Mouse (Mus musculus): ENCODE data around the gene Epb41. TPM values are rescaled to one million over a fixed set of nuclear protein-coding genes. Genes with fewer than 3 reads are reported as not detected.

Gene Epb41
- polyA plus RNA-seq, 1 experiment from 2014 or later = 69.9 TPM

- H3K9me3 ChIP-seq (replicated peaks; ENCODE audit: control insufficient read depth, low read length) = no peaks in the 10 kb centered on the region
- H3K27me3 ChIP-seq (replicated peaks; ENCODE audit: control insufficient read depth, insufficient read depth, low read length) = no peaks in the 10 kb centered on the region
- no peak overlapping the region for H3K4me3 ChIP-seq (ENCODE audit: low read depth, low read length)
- ATAC-seq = no peak
- H3K36me3 ChIP-seq (ENCODE audit: control insufficient read depth, insufficient read depth, low read length) = peaks cover 23% of the 10 kb centered on the region
- no peak overlapping the region for H3K4me2 ChIP-seq (ENCODE audit: low read length)
- no peak overlapping the region for H3K9ac ChIP-seq (ENCODE audit: low read length)
- peaks cover 12% of the 10 kb centered on the region; the same call in 1 of the 2 replicates for H3K4me1 ChIP-seq (ENCODE audit: control insufficient read depth, insufficient read depth, low read length)
- no peak for DNase-seq (ENCODE audit: low spot score)
- no peak overlapping the region for H3K27ac ChIP-seq (ENCODE audit: low read depth, low read length)
Observed at GRCm38 (mm10) chr4:131981755-131982154, 93.4 kb downstream of the Epb41 start.

GRCm38 (mm10) chr4:131977201-131977600 lies 97.9 kb downstream of the Epb41 start:
- ATAC-seq (peak; percentile 46; the same call in 1 of the 2 replicates), DNase-seq (ENCODE audit: low spot score) (peak; percentile 84)
- 0 out of 2 replicates have a peak, but pooled peaks cover 1% of the 10 kb centered on the region for H3K4me1 ChIP-seq (ENCODE audit: control insufficient read depth, insufficient read depth, low read length)
- WGBS = 21% methylated on average over 4 of the region's 4 CpGs
- H3K27ac ChIP-seq (ENCODE audit: low read depth, low read length) = no peak overlapping the region
- H3K4me2 ChIP-seq (ENCODE audit: low read length) = no peak overlapping the region
- no peak overlapping the region for H3K9ac ChIP-seq (ENCODE audit: low read length)
- H3K4me3 ChIP-seq (ENCODE audit: low read depth, low read length) = no peak overlapping the region
- peaks cover 48% of the 10 kb centered on the region for H3K36me3 ChIP-seq (ENCODE audit: control insufficient read depth, insufficient read depth, low read length)
- no peaks in the 10 kb centered on the region for H3K9me3 ChIP-seq (replicated peaks; ENCODE audit: control insufficient read depth, low read length)
- no peaks in the 10 kb centered on the region for H3K27me3 ChIP-seq (replicated peaks; ENCODE audit: control insufficient read depth, insufficient read depth, low read length)

- no peak overlapping the region for H3K4me3 ChIP-seq (ENCODE audit: low read depth, low read length)
- no peaks in the 10 kb centered on the region for H3K27me3 ChIP-seq (replicated peaks; ENCODE audit: control insufficient read depth, insufficient read depth, low read length)
- no peak overlapping the region for H3K4me2 ChIP-seq (ENCODE audit: low read length)
- no peak overlapping the region for H3K27ac ChIP-seq (ENCODE audit: low read depth, low read length)
- 71% methylated on average over 7 of the region's 7 CpGs for WGBS
- peaks cover 56% of the 10 kb centered on the region for H3K36me3 ChIP-seq (ENCODE audit: control insufficient read depth, insufficient read depth, low read length)
- DNase-seq (ENCODE audit: low spot score) (peak; percentile 86), ATAC-seq (peak; percentile 73; the same call in 1 of the 2 replicates)
- no peaks in the 10 kb centered on the region for H3K9me3 ChIP-seq (replicated peaks; ENCODE audit: control insufficient read depth, low read length)
- H3K9ac ChIP-seq (ENCODE audit: low read length) = no peak overlapping the region
- H3K4me1 ChIP-seq (ENCODE audit: control insufficient read depth, insufficient read depth, low read length) = no peaks in the 10 kb centered on the region
Observed at GRCm38 (mm10) chr4:131970244-131970853, 104.8 kb downstream of the Epb41 start.

GRCm38 (mm10) chr4:131968873-131969272 lies 106.2 kb downstream of the Epb41 start:
- no peaks in the 10 kb centered on the region for H3K9me3 ChIP-seq (replicated peaks; ENCODE audit: control insufficient read depth, low read length)
- no peaks in the 10 kb centered on the region for H3K27me3 ChIP-seq (replicated peaks; ENCODE audit: control insufficient read depth, insufficient read depth, low read length)
- H3K27ac ChIP-seq (ENCODE audit: low read depth, low read length) = no peak overlapping the region
- H3K4me3 ChIP-seq (ENCODE audit: low read depth, low read length) = no peak overlapping the region
- H3K36me3 ChIP-seq (ENCODE audit: control insufficient read depth, insufficient read depth, low read length) = peaks cover 50% of the 10 kb centered on the region
- ATAC-seq = no peak
- no peaks in the 10 kb centered on the region for H3K4me1 ChIP-seq (ENCODE audit: control insufficient read depth, insufficient read depth, low read length)
- no peak overlapping the region for H3K9ac ChIP-seq (ENCODE audit: low read length)
- DNase-seq (ENCODE audit: low spot score) = peak; percentile 20
- no peak overlapping the region for H3K4me2 ChIP-seq (ENCODE audit: low read length)
- WGBS = 89% methylated on average over 2 of the region's 2 CpGs

GRCm38 (mm10) chr4:131957161-131957560 lies 118.0 kb downstream of the Epb41 start:
- no peak for DNase-seq (ENCODE audit: low spot score)
- H3K27ac ChIP-seq (ENCODE audit: low read depth, low read length) = no peak overlapping the region
- H3K9me3 ChIP-seq (replicated peaks; ENCODE audit: control insufficient read depth, low read length) = no peaks in the 10 kb centered on the region
- H3K27me3 ChIP-seq (replicated peaks; ENCODE audit: control insufficient read depth, insufficient read depth, low read length) = no peaks in the 10 kb centered on the region
- H3K4me1 ChIP-seq (ENCODE audit: control insufficient read depth, insufficient read depth, low read length) = no peaks in the 10 kb centered on the region
- no peak overlapping the region for H3K4me3 ChIP-seq (ENCODE audit: low read depth, low read length)
- peaks cover 37% of the 10 kb centered on the region for H3K36me3 ChIP-seq (ENCODE audit: control insufficient read depth, insufficient read depth, low read length)
- no peak overlapping the region for H3K4me2 ChIP-seq (ENCODE audit: low read length)
- ATAC-seq = no peak
- H3K9ac ChIP-seq (ENCODE audit: low read length) = no peak overlapping the region
- WGBS = 88% methylated on average over 3 of the region's 3 CpGs

GRCm38 (mm10) chr4:131950657-131951056 lies 124.5 kb downstream of the Epb41 start:
- ATAC-seq = no peak
- Histone ChIP-seq H3K36me3 (ENCODE audit: control insufficient read depth, insufficient read depth, low read length) (peaks cover 23% of the 10 kb centered on the region), H3K4me2 (ENCODE audit: low read length) (no peak overlapping the region), H3K9me3 (replicated peaks; ENCODE audit: control insufficient read depth, low read length) (no peaks in the 10 kb centered on the region), H3K27me3 (replicated peaks; ENCODE audit: control insufficient read depth, insufficient read depth, low read length) (no peaks in the 10 kb centered on the region), H3K4me3 (ENCODE audit: low read depth, low read length) (no peak overlapping the region), H3K27ac (ENCODE audit: low read depth, low read length) (no peak overlapping the region), H3K9ac (ENCODE audit: low read length) (no peak overlapping the region), H3K4me1 (ENCODE audit: control insufficient read depth, insufficient read depth, low read length) (no peaks in the 10 kb centered on the region)
- no peak for DNase-seq (ENCODE audit: low spot score)
- WGBS = 56% methylated on average over 8 of the region's 8 CpGs

- H3K4me1 ChIP-seq (ENCODE audit: control insufficient read depth, insufficient read depth, low read length) = no peaks in the 10 kb centered on the region
- no peak overlapping the region for H3K9ac ChIP-seq (ENCODE audit: low read length)
- H3K27ac ChIP-seq (ENCODE audit: low read depth, low read length) = no peak overlapping the region
- 14% methylated on average over 5 of the region's 5 CpGs for WGBS
- ATAC-seq = no peak
- no peaks in the 10 kb centered on the region for H3K9me3 ChIP-seq (replicated peaks; ENCODE audit: control insufficient read depth, low read length)
- no peak overlapping the region for H3K4me3 ChIP-seq (ENCODE audit: low read depth, low read length)
- peaks cover 17% of the 10 kb centered on the region for H3K36me3 ChIP-seq (ENCODE audit: control insufficient read depth, insufficient read depth, low read length)
- no peaks in the 10 kb centered on the region for H3K27me3 ChIP-seq (replicated peaks; ENCODE audit: control insufficient read depth, insufficient read depth, low read length)
- no peak overlapping the region for H3K4me2 ChIP-seq (ENCODE audit: low read length)
- DNase-seq (ENCODE audit: low spot score) = no peak
Observed at GRCm38 (mm10) chr4:131949903-131950302, 125.2 kb downstream of the Epb41 start.

- no peak for ATAC-seq
- Histone ChIP-seq H3K4me3 (ENCODE audit: low read depth, low read length) (no peak overlapping the region), H3K27ac (ENCODE audit: low read depth, low read length) (no peak overlapping the region), H3K36me3 (ENCODE audit: control insufficient read depth, insufficient read depth, low read length) (no peaks in the 10 kb centered on the region; the same call in 1 of the 2 replicates), H3K4me2 (ENCODE audit: low read length) (no peak overlapping the region), H3K4me1 (ENCODE audit: control insufficient read depth, insufficient read depth, low read length) (no peaks in the 10 kb centered on the region), H3K9me3 (replicated peaks; ENCODE audit: control insufficient read depth, low read length) (no peaks in the 10 kb centered on the region), H3K9ac (ENCODE audit: low read length) (no peak overlapping the region), H3K27me3 (replicated peaks; ENCODE audit: control insufficient read depth, insufficient read depth, low read length) (no peaks in the 10 kb centered on the region)
- WGBS = 88% methylated on average over 11 of the region's 11 CpGs
- DNase-seq (ENCODE audit: low spot score) = no peak
Observed at GRCm38 (mm10) chr4:131947848-131948247, 127.3 kb downstream of the Epb41 start.

- DNase-seq (ENCODE audit: low spot score) (no peak), ATAC-seq (no peak)
- no peaks in the 10 kb centered on the region for H3K9me3 ChIP-seq (replicated peaks; ENCODE audit: control insufficient read depth, low read length)
- peaks cover 14% of the 10 kb centered on the region for H3K36me3 ChIP-seq (ENCODE audit: control insufficient read depth, insufficient read depth, low read length)
- no peak overlapping the region for H3K4me3 ChIP-seq (ENCODE audit: low read depth, low read length)
- H3K4me2 ChIP-seq (ENCODE audit: low read length) = no peak overlapping the region
- no peaks in the 10 kb centered on the region for H3K27me3 ChIP-seq (replicated peaks; ENCODE audit: control insufficient read depth, insufficient read depth, low read length)
- H3K27ac ChIP-seq (ENCODE audit: low read depth, low read length) = no peak overlapping the region
- WGBS = 97% methylated on average over 4 of the region's 4 CpGs
- no peaks in the 10 kb centered on the region for H3K4me1 ChIP-seq (ENCODE audit: control insufficient read depth, insufficient read depth, low read length)
- H3K9ac ChIP-seq (ENCODE audit: low read length) = no peak overlapping the region
Observed at GRCm38 (mm10) chr4:131940846-131941245, 134.3 kb downstream of the Epb41 start.
